Mouse (Mus musculus) left cerebral cortex, postnatal 14 days (tissue): ENCODE results near the gene Chit1. TPM values are rescaled to one million over a fixed set of nuclear protein-coding genes. Genes with fewer than 3 reads are reported as not detected.

Source experiments
- DNase-seq, 2 experiments: peaks; one replicate each; pipeline ENCODE4 v3.0.0; 2021 to 2022; ENCODE audit warnings: low spot score in 2 of 2, mixed read lengths in 1 of 2
- intact Hi-C: fragments of 180-260 bp; cut with DNase I; formaldehyde crosslinking; loops from one replicate; pipeline ENCODE4 v1.15.1; 2025
- total RNA-seq, 2 experiments: library from RNA; stranded (reverse); gene quantifications; 2 replicates each; pipeline ENCODE4 v1.2.3; 2021

Gene Chit1
- total RNA-seq, 2 experiments from 2014 or later, result 0.38 to 0.42 TPM

DNA sequence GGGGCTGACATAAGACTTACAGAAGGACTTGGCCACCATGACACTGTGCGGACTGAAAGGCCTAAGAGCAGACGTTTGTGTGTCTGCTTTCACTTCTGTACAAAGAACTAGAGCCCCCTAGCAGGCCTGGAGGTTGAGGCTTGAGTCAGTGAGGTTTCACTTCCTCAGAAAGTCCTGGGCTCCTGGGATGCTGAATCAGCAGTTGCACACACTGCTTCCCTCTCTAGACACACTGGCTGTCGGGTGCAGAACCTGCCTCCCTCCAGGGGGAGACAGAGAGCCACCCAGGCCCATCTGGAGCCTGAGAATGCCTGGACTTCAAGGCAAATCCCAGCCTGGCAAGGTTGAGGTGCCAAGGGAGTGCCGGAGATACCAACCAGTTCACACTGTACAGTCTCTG, 85.3 kb downstream of the Chit1 start:
- peak; percentile 82 to 85 for DNase-seq
- intact Hi-C loops, result loop anchor here (2.0 to 5.0 kb wide), 3 partner anchors 38 to 48 kb away; partner anchors contain the start of gene Adora1

- no peak for DNase-seq
- intact Hi-C loops, result loop anchor here (2.0 to 5.0 kb wide), 3 partner anchors 37 to 47 kb away; partner anchors contain the start of gene Adora1
These were observed 86.4 kb downstream of the Chit1 start for GRCm38 (mm10) chr1:134197325-134197982.

DNA sequence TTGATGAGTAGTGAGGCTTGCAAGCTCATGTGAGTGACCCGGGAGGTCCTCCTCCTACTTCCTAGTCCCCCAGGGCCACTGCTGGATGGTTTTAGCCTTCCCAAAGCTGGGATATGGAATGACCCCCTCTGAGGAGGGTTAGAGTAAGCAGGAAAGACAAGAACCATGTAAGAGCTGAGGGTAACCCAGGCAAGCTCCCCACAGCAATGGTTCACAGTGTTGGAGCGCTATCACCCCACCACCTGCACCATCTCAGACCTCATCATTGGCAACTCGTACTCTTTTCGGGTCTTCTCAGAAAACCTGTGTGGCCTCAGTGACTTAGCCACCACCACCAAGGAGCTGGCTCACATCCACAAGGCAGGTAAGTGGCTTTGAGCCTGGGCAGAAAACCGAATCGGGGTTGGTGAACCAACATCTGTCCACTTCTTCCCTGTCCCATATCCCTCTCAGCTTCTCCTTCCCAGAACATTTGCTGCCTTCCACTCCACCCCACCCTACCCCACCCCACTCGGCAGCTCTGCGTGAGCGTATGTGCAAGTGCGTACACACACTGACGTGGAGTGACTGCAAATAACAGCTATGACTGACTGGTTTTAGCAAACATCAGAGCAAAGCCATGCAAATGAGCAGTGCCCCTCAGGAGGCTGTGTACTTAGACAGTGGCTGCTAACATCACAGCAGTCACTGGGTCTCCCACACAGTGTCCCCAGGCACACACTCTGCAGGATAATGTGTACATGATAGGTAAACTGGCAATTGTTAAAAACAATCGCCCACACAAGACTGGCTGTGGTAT, 87.4 kb downstream of the Chit1 start:
- intact Hi-C loops, result loop anchor here (5.0 kb wide), 1 partner anchor 46 kb away; no protein-coding TSS in a partner anchor
- peak; percentile 44 to 66 for DNase-seq

- intact Hi-C loops, result loop anchor here (5.0 kb wide), 1 partner anchor 132 kb away; the partner anchor contains the start of gene Ppfia4
These were observed 89.4 kb downstream of the Chit1 start for GRCm38 (mm10) chr1:134200481-134200880.

More at GRCm38 (mm10) chr1:134200481-134200880, 89.4 kb downstream of the Chit1 start:
- no peak for DNase-seq

Other genes with a start within 250 kb of the Chit1 start
- 1 to 10 TPM; 1.9 to 2.2 TPM for gene Optc, start 203.2 kb upstream of the Chit1 start, total RNA-seq
- 1 to 10 TPM; 4.2 to 5.7 TPM for gene Prelp, start 189.8 kb upstream of the Chit1 start, total RNA-seq
- gene Fmod, start 74.0 kb upstream of the Chit1 start, total RNA-seq, result 10 to 100 TPM; 16.8 to 21.8 TPM
- 10 to 100 TPM; 14.6 to 17.5 TPM for gene Btg2, start 32.1 kb upstream of the Chit1 start, total RNA-seq
- 1 to 10 TPM; 5.9 to 6.9 TPM for gene Chil1, start 70.9 kb downstream of the Chit1 start, total RNA-seq
- gene Mybph, start 82.2 kb downstream of the Chit1 start, total RNA-seq, result not detected
- gene Adora1, start 124.2 kb downstream of the Chit1 start, total RNA-seq, result 100 to 1,000 TPM; 169 to 185 TPM
- not detected for gene Myog, start 178.7 kb downstream of the Chit1 start, total RNA-seq
- gene Ppfia4, start 221.7 kb downstream of the Chit1 start, total RNA-seq, result 10 to 100 TPM; 55.0 to 61.6 TPM